Mouse (Mus musculus): ENCODE data around the gene Zfy1. TPM values are rescaled to one million over a fixed set of nuclear protein-coding genes. Genes with fewer than 3 reads are reported as not detected.
"Not testable (repeated sequence)": the region's sequence is repeated elsewhere in the genome, so short reads cannot be mapped to it uniquely, and the experiment has no call there.

Zfy1 gene
- polyA plus RNA-seq (2014; fragmentation: Nextera tagmentation; extraction: Ambion mirVana) = not detected in 2 replicates

GRCm38 (mm10) chrY:797309-797708 is at the start of gene Zfy1:
TSS of gene Zfy1 (minus strand) at chrY:797409.
- ATAC-seq (replicated peaks; ENCODE audit: low FRiP score, low TSS enrichment, low read depth); DNase-seq (ENCODE audit: low spot score); H3K9me3 ChIP-seq (ENCODE audit: control insufficient read depth, low read length); H3K36me3 ChIP-seq (ENCODE audit: control insufficient read depth, insufficient read depth, low read length); H3K4me3 ChIP-seq (ENCODE audit: low read depth, low read length); H3K27ac ChIP-seq (ENCODE audit: low read depth); H3K9ac ChIP-seq (ENCODE audit: low read length); H3K4me2 ChIP-seq (ENCODE audit: low read length); H3K4me1 ChIP-seq (replicated peaks; ENCODE audit: control insufficient read depth, insufficient read depth, low read length); H3K27me3 ChIP-seq (replicated peaks; ENCODE audit: control insufficient read depth, insufficient read depth, low read length): not testable (repeated sequence)
- 75% methylated on average over 4 of the region's 11 CpGs for WGBS

- DNase-seq (ENCODE audit: low spot score) = no peak
- Histone ChIP-seq H3K9me3 (ENCODE audit: control insufficient read depth, low read length) (no peaks in the 10 kb centered on the region), H3K27me3 (replicated peaks; ENCODE audit: control insufficient read depth, insufficient read depth, low read length) (no peaks in the 10 kb centered on the region), H3K27ac (ENCODE audit: low read depth) (no peak within 1 kb of the TSS), H3K9ac (ENCODE audit: low read length) (no peak within 1 kb of the TSS), H3K36me3 (ENCODE audit: control insufficient read depth, insufficient read depth, low read length) (no peaks in the 10 kb centered on the region), H3K4me1 (replicated peaks; ENCODE audit: control insufficient read depth, insufficient read depth, low read length) (no peaks in the 10 kb centered on the region), H3K4me3 (ENCODE audit: low read depth, low read length) (no peak within 1 kb of the TSS), H3K4me2 (ENCODE audit: low read length) (no peak within 1 kb of the TSS)
- no peak for ATAC-seq (replicated peaks; ENCODE audit: low FRiP score, low TSS enrichment, low read depth)
- 92% methylated on average over 10 of the region's 15 CpGs for WGBS
Measured at GRCm38 (mm10) chrY:818396-818795, 21.2 kb upstream of the Zfy1 start, which contains the start of gene Uba1y. TSS of gene Uba1y (plus strand) at chrY:818649.

- H3K4me3 ChIP-seq (ENCODE audit: low read depth, low read length) = peak overlapping the region; percentile 23
- H3K36me3 ChIP-seq (ENCODE audit: control insufficient read depth, insufficient read depth, low read length) = no peaks in the 10 kb centered on the region
- H3K27ac ChIP-seq (ENCODE audit: low read depth) = 0 out of 2 replicates have a peak overlapping the region, but pooled peaks have one; percentile 57
- 2% methylated on average over 12 of the region's 15 CpGs for WGBS
- no peaks in the 10 kb centered on the region for H3K27me3 ChIP-seq (replicated peaks; ENCODE audit: control insufficient read depth, insufficient read depth, low read length)
- DNase-seq (ENCODE audit: low spot score) (no peak), ATAC-seq (replicated peaks; ENCODE audit: low FRiP score, low TSS enrichment, low read depth) (no peak; the same call in 1 of the 2 replicates)
- peak overlapping the region; percentile 38 for H3K4me2 ChIP-seq (ENCODE audit: low read length)
- H3K9me3 ChIP-seq (ENCODE audit: control insufficient read depth, low read length) = no peaks in the 10 kb centered on the region
- no peak overlapping the region for H3K9ac ChIP-seq (ENCODE audit: low read length)
- H3K4me1 ChIP-seq (replicated peaks; ENCODE audit: control insufficient read depth, insufficient read depth, low read length) = no peaks in the 10 kb centered on the region
Measured at GRCm38 (mm10) chrY:808991-809661, 11.9 kb upstream of the Zfy1 start.

Other genes with a start within 250 kb of the Zfy1 start
- gene Uba1y, start 21.2 kb upstream of the Zfy1 start, polyA plus RNA-seq (2014; fragmentation: Nextera tagmentation; extraction: Ambion mirVana) = not detected in 2 replicates
- 23.2 TPM in 1 of 2 replicates, not detected in the other for gene Kdm5d, start 100.4 kb upstream of the Zfy1 start, polyA plus RNA-seq (2014; fragmentation: Nextera tagmentation; extraction: Ambion mirVana)
- 59.9 TPM in 1 of 2 replicates, not detected in the other for gene Eif2s3y, start 213.1 kb upstream of the Zfy1 start, polyA plus RNA-seq (2014; fragmentation: Nextera tagmentation; extraction: Ambion mirVana)

All from intestine, embryonic 14.5 days (tissue).